Mouse (Mus musculus): Measurements from ENCODE around the gene Smpdl3b.

DNA sequence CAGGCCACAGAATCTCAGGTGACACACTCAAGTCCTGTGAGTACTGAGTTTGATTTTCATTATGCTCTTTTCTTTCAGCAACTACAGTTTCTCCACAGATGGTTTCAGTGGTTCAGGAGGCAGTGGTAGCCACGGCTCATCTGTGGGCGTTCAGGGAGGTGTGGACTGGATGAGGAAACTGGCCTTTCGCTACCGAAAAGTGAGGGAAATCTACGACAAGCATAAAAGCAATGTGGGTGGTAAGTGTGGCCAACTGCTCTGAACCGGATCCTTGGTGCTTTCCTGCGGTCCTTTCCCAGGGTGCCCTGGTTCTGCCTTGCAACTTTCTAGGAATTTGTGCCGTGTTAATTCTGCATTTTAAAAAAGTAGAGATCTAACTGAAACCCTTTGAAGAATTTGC, 50.2 kb downstream of the Smpdl3b start:
- TF ChIP-seq CTCF (IDR thresholded peaks at IDR 0.05; ENCODE audit: low read depth): no peak
- no peak for TF ChIP-seq EP300 (optimal IDR thresholded peaks at IDR 0.05)
